ENCODE assay signal across 13 mouse cellular contexts in genomic region chr2:169300411-169300810, GRCm38 (mm10).
DNase-seq lines count a peak whose midpoint lies in the region; ATAC-seq and TF ChIP-seq lines count a peak whose summit lies in the region.
"Had no signal": no experiment of that assay in that cellular context is flagged by ENCODE, and none has a peak within 500 bp of the region (broad histone marks: within the 10 kb centered on the region; RNA-seq: fewer than 3 reads in every experiment).

No protein-coding gene starts in this region.

- TF ChIP-seq POLR2A in lung, adult 2 months (IDR thresholded peaks at IDR 0.05; ENCODE audit: borderline replicate concordance, extremely low read depth, low read depth, low read length), result no peak

- no peak for DNase-seq in forebrain, embryonic 11.5 days (ENCODE audit: low spot score)
- DNase-seq in layer of hippocampus, adult 8-10 months (ENCODE audit: low spot score in 2 of 2), result peak; percentile 49 to 67
- DNase-seq in yolk sac, embryonic 10.5 days (ENCODE audit: low spot score), result no peak
- DNase-seq in kidney, postnatal 14 days, result no peak
- no peak for DNase-seq in lung, adult 2 months
- DNase-seq: adrenal gland, adult 8-10 months; cerebellum, adult 9-11 months; lung, embryonic 14.5 days had no signal

- peak overlapping the region; percentile 67 for H3K27ac ChIP-seq in forebrain, embryonic 15.5 days (replicated peaks)
- H3K27ac ChIP-seq in forebrain, embryonic 11.5 days (ENCODE audit: low read depth, low read length), result no peak overlapping the region
- peak overlapping the region; percentile 25 for H3K27ac ChIP-seq in forebrain, embryonic 16.5 days (ENCODE audit: low read length)
- H3K27ac ChIP-seq in neural tube, embryonic 14.5 days (ENCODE audit: low read depth, low read length), result peak overlapping the region; percentile 59; the same call in 1 of the 2 replicates

- peak; percentile 59 for ATAC-seq in forebrain, embryonic 15.5 days (replicated peaks)
- no peak for ATAC-seq in forebrain, embryonic 11.5 days (replicated peaks; ENCODE audit: low FRiP score)
- ATAC-seq in forebrain, embryonic 16.5 days, result peak; percentile 72
- peak; percentile 50; the same call in 1 of the 2 replicates for ATAC-seq in neural tube, embryonic 14.5 days (ENCODE audit: low read depth)
- ATAC-seq: inflammation-experienced regulatory T-cells, adult 6 months had no signal

- H3K27me3 ChIP-seq in forebrain, embryonic 15.5 days, result no peaks in the 10 kb centered on the region
- H3K27me3 ChIP-seq in forebrain, embryonic 11.5 days (ENCODE audit: control insufficient read depth, insufficient read depth, low read length), result no peaks in the 10 kb centered on the region
- H3K27me3 ChIP-seq in forebrain, embryonic 16.5 days (replicated peaks; ENCODE audit: control insufficient read depth, insufficient read depth, low read length), result no peaks in the 10 kb centered on the region
- H3K27me3 ChIP-seq in neural tube, embryonic 14.5 days (ENCODE audit: control insufficient read depth, insufficient read depth, low read length), result no peaks in the 10 kb centered on the region

- H3K4me3 ChIP-seq in forebrain, embryonic 15.5 days, result no peak overlapping the region
- no peak overlapping the region for H3K4me3 ChIP-seq in forebrain, embryonic 11.5 days (ENCODE audit: low read depth, low read length)
- no peak overlapping the region for H3K4me3 ChIP-seq in forebrain, embryonic 16.5 days (replicated peaks; ENCODE audit: low read length)
- no peak overlapping the region for H3K4me3 ChIP-seq in neural tube, embryonic 14.5 days (ENCODE audit: low read depth, low read length)
- H3K4me3 ChIP-seq in lung, adult 2 months (replicated peaks; ENCODE audit: extremely low read depth, low read depth, low read length), result no peak overlapping the region

- no peak overlapping the region for H3K4me2 ChIP-seq in forebrain, embryonic 15.5 days (replicated peaks)
- H3K4me2 ChIP-seq in forebrain, embryonic 11.5 days (ENCODE audit: low read depth, low read length, severe bottlenecking), result no peak overlapping the region
- no peak overlapping the region for H3K4me2 ChIP-seq in forebrain, embryonic 16.5 days (ENCODE audit: low read length)
- no peak overlapping the region for H3K4me2 ChIP-seq in neural tube, embryonic 14.5 days (ENCODE audit: low read depth, low read length)
- H3K4me2 ChIP-seq: heart, embryonic 11.5 days; lung, embryonic 14.5 days had no signal

- H3K9me3 ChIP-seq in forebrain, embryonic 15.5 days, result no peaks in the 10 kb centered on the region
- H3K9me3 ChIP-seq in forebrain, embryonic 11.5 days (ENCODE audit: control insufficient read depth, low read length), result no peaks in the 10 kb centered on the region
- no peaks in the 10 kb centered on the region for H3K9me3 ChIP-seq in forebrain, embryonic 16.5 days (ENCODE audit: control insufficient read depth, low read length)
- H3K9me3 ChIP-seq in neural tube, embryonic 14.5 days (ENCODE audit: control insufficient read depth, low read length), result no peaks in the 10 kb centered on the region

- 64% methylated on average over 8 of the region's 8 CpGs for WGBS in forebrain, embryonic 15.5 days
- 88% methylated on average over 8 of the region's 8 CpGs for WGBS in forebrain, embryonic 11.5 days
- 58% methylated on average over 8 of the region's 8 CpGs for WGBS in forebrain, embryonic 16.5 days
- 53% methylated on average over 8 of the region's 8 CpGs for WGBS in neural tube, embryonic 14.5 days
- WGBS in lung, adult 2 months, result 77% methylated on average over 8 of the region's 8 CpGs

- no peak overlapping the region for H3K9ac ChIP-seq in forebrain, embryonic 15.5 days (replicated peaks)
- no peak overlapping the region for H3K9ac ChIP-seq in forebrain, embryonic 11.5 days (ENCODE audit: low read length)
- no peak overlapping the region for H3K9ac ChIP-seq in forebrain, embryonic 16.5 days (replicated peaks; ENCODE audit: low read depth, low read length)
- no peak overlapping the region for H3K9ac ChIP-seq in neural tube, embryonic 14.5 days (replicated peaks; ENCODE audit: low read depth, low read length)
- H3K9ac ChIP-seq: lung, embryonic 14.5 days had no signal

- no peak for TF ChIP-seq CTCF in lung, adult 2 months (IDR thresholded peaks at IDR 0.05; ENCODE audit: insufficient read depth, low read length)

- H3K36me3 ChIP-seq in forebrain, embryonic 15.5 days, result no peaks in the 10 kb centered on the region
- no peaks in the 10 kb centered on the region for H3K36me3 ChIP-seq in forebrain, embryonic 11.5 days (ENCODE audit: control insufficient read depth, insufficient read depth, low read length)
- no peaks in the 10 kb centered on the region for H3K36me3 ChIP-seq in forebrain, embryonic 16.5 days (ENCODE audit: control insufficient read depth, insufficient read depth)
- no peaks in the 10 kb centered on the region for H3K36me3 ChIP-seq in neural tube, embryonic 14.5 days (ENCODE audit: control insufficient read depth, insufficient read depth, low read length)

- H3K4me1 ChIP-seq in forebrain, embryonic 15.5 days, result peaks cover 32% of the 10 kb centered on the region
- peaks cover 8% of the 10 kb centered on the region; the same call in 1 of the 2 replicates for H3K4me1 ChIP-seq in forebrain, embryonic 11.5 days (replicated peaks; ENCODE audit: control insufficient read depth, insufficient read depth, low read length)
- H3K4me1 ChIP-seq in forebrain, embryonic 16.5 days (replicated peaks; ENCODE audit: control insufficient read depth, insufficient read depth, low read length), result peaks cover 25% of the 10 kb centered on the region
- H3K4me1 ChIP-seq in neural tube, embryonic 14.5 days (ENCODE audit: control insufficient read depth, insufficient read depth, low read length), result peaks cover 10% of the 10 kb centered on the region; the same call in 1 of the 2 replicates
- H3K4me1 ChIP-seq in lung, adult 2 months (ENCODE audit: control insufficient read depth, insufficient read depth, low read length), result no peaks in the 10 kb centered on the region

Comparison
In these comparisons a context has a peak if more than half of its experiments do, and no peak if none do; other contexts are left out.
1. DNase-seq: peak in layer of hippocampus, adult 8-10 months (2 of 2); none in forebrain, embryonic 11.5 days (single experiment), yolk sac, embryonic 10.5 days (single experiment), kidney, postnatal 14 days (single experiment) and lung, adult 2 months (single experiment).